Mouse (Mus musculus) T-cell, adult 2 months (primary cell): ENCODE data around the gene Apol11a.
"Not testable (repeated sequence)": the region's sequence is repeated elsewhere in the genome, so short reads cannot be mapped to it uniquely, and the experiment has no call there.

Experiments used
- DNase-seq: peaks from one replicate; pipeline ENCODE4 v3.0.0; 2022; ENCODE audit warnings: low spot score

The Apol11a gene

GRCm38 (mm10) chr15:77507966-77508365 is at the start of gene Apol11a:
Gene Apol11a, plus strand, starts transcription at chr15:77508271.
- not testable (repeated sequence) for DNase-seq

GRCm38 (mm10) chr15:77474699-77475390 is 33.2 kb upstream of the Apol11a start:
- DNase-seq, result not testable (repeated sequence)

GRCm38 (mm10) chr15:77476693-77477092 is 31.4 kb upstream of the Apol11a start, which contains the start of gene Apol10a:
Gene Apol10a, plus strand, starts transcription at chr15:77477047.
- DNase-seq, result not testable (repeated sequence)

- no peak for DNase-seq
These were observed 25.8 kb upstream of the Apol11a start for GRCm38 (mm10) chr15:77482140-77482794.

GRCm38 (mm10) chr15:77493181-77493580 is 14.9 kb upstream of the Apol11a start:
- not testable (repeated sequence) for DNase-seq

GRCm38 (mm10) chr15:77494694-77495093 is 13.4 kb upstream of the Apol11a start:
- DNase-seq, result not testable (repeated sequence)

- not testable (repeated sequence) for DNase-seq
These were observed 12.5 kb downstream of the Apol11a start for GRCm38 (mm10) chr15:77520596-77520995.

- peak; percentile 25 for DNase-seq
These were observed 15.2 kb downstream of the Apol11a start for GRCm38 (mm10) chr15:77523186-77523843.

- DNase-seq, result no peak
These were observed 25.1 kb downstream of the Apol11a start, which contains the start of gene Apol7c for GRCm38 (mm10) chr15:77533216-77533615. Gene Apol7c, minus strand, starts transcription at chr15:77533316.

GRCm38 (mm10) chr15:77539221-77539620 is 31.1 kb downstream of the Apol11a start:
- DNase-seq, result not testable (repeated sequence)

GRCm38 (mm10) chr15:77561792-77562191 is 53.7 kb downstream of the Apol11a start, which contains the start of gene 1700025B11Rik:
Gene 1700025B11Rik, minus strand, starts transcription at chr15:77561892.
- no peak for DNase-seq

GRCm38 (mm10) chr15:77563219-77563618 is 55.1 kb downstream of the Apol11a start:
- no peak for DNase-seq
